In the genomic region with DNA sequence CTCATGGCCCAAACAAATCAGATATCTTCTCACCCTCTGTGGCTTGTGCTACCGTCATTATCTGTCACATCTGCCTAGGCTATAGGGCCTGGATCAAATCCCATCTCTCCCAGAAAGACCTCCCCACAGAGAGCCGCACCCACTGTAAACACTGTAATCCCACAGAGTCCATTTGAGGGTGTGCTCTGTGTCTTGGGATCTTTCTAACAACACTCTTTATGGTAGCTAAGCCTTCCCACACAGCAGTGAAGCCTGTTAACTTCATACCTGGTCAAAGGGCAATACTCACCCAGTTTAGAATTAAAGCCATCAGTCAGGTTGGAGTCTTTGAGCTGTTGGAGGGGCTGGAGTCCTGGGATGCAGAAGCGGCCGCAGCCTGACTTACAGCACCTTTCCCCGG, we compare ENCODE assay signal across 31 mouse cellular contexts. TPM values are rescaled to one million over a fixed set of nuclear protein-coding genes. Genes with fewer than 3 reads are reported as not detected.
DNase-seq lines count a peak whose midpoint lies in the region; ATAC-seq and TF ChIP-seq lines count a peak whose summit lies in the region.
"Had no signal": no experiment of that assay in that cellular context is flagged by ENCODE, and none has a peak within 500 bp of the region (broad histone marks: within the 10 kb centered on the region; RNA-seq: fewer than 3 reads in every experiment).

No protein-coding gene starts in this region.

- no peaks in the 10 kb centered on the region for H3K9me3 ChIP-seq in MEL (replicated peaks; ENCODE audit: insufficient read depth, low read length)
- no peaks in the 10 kb centered on the region for H3K9me3 ChIP-seq in intestine, embryonic 14.5 days (ENCODE audit: control insufficient read depth, low read length)
- no peaks in the 10 kb centered on the region for H3K9me3 ChIP-seq in intestine, postnatal 0 days (ENCODE audit: control insufficient read depth)
- no peaks in the 10 kb centered on the region for H3K9me3 ChIP-seq in stomach, postnatal 0 days (ENCODE audit: control insufficient read depth, low read length)
- H3K9me3 ChIP-seq: heart, embryonic 10.5 days; heart, embryonic 13.5 days; hindbrain, embryonic 12.5 days; hindbrain, embryonic 15.5 days had no signal

- 38% methylated on average over 5 of the region's 5 CpGs for WGBS in intestine, embryonic 14.5 days
- 29% methylated on average over 5 of the region's 5 CpGs for WGBS in intestine, postnatal 0 days
- WGBS in stomach, postnatal 0 days = 44% methylated on average over 5 of the region's 5 CpGs

- H3K4me1 ChIP-seq in MEL (ENCODE audit: control insufficient read depth in 1 of 2, insufficient read depth in 2 of 2, low read length in 2 of 2) = 0 out of 4 replicates have a peak, but pooled peaks cover 0 to 2% of the 10 kb centered on the region in 2 experiments
- H3K4me1 ChIP-seq in intestine, embryonic 14.5 days (replicated peaks; ENCODE audit: control insufficient read depth, insufficient read depth, low read length) = peaks cover 10% of the 10 kb centered on the region
- peaks cover 4% of the 10 kb centered on the region for H3K4me1 ChIP-seq in intestine, postnatal 0 days (replicated peaks; ENCODE audit: control insufficient read depth, insufficient read depth, low read length)
- H3K4me1 ChIP-seq in stomach, postnatal 0 days (replicated peaks; ENCODE audit: control insufficient read depth, insufficient read depth) = no peaks in the 10 kb centered on the region
- H3K4me1 ChIP-seq: heart, embryonic 10.5 days; heart, embryonic 13.5 days; hindbrain, embryonic 12.5 days; hindbrain, embryonic 15.5 days had no signal

- no peak for TF ChIP-seq POLR2A in MEL (IDR thresholded peaks at IDR 0.05; ENCODE audit: control insufficient read depth in 1 of 2, insufficient read depth in 1 of 2, low read depth in 1 of 2, low read length in 2 of 2, poor library complexity in 1 of 2)

- no peaks in the 10 kb centered on the region for H3K79me2 ChIP-seq in MEL (ENCODE audit: control insufficient read depth, insufficient read depth, low read length, poor library complexity)

- H3K4me3 ChIP-seq in MEL (ENCODE audit: control insufficient read depth in 1 of 2, insufficient read depth in 1 of 2, low read depth in 2 of 2, low read length in 2 of 2) = no peak overlapping the region
- H3K4me3 ChIP-seq in intestine, embryonic 14.5 days (ENCODE audit: low read depth, low read length) = no peak overlapping the region
- H3K4me3 ChIP-seq in intestine, postnatal 0 days (ENCODE audit: low read depth, low read length) = no peak overlapping the region
- no peak overlapping the region for H3K4me3 ChIP-seq in stomach, postnatal 0 days (ENCODE audit: low read depth, low read length)
- H3K4me3 ChIP-seq: heart, adult 2 months; heart, embryonic 10.5 days; heart, embryonic 13.5 days; hindbrain, embryonic 12.5 days; hindbrain, embryonic 15.5 days had no signal

- H3K4me2 ChIP-seq in intestine, embryonic 14.5 days (ENCODE audit: low read length) = no peak overlapping the region
- no peak overlapping the region for H3K4me2 ChIP-seq in intestine, postnatal 0 days (replicated peaks; ENCODE audit: low read depth)
- no peak overlapping the region for H3K4me2 ChIP-seq in stomach, postnatal 0 days (replicated peaks; ENCODE audit: low read depth)
- H3K4me2 ChIP-seq: heart, embryonic 13.5 days; hindbrain, embryonic 12.5 days; hindbrain, embryonic 15.5 days had no signal

- peak; percentile 60; the same call in 1 of the 2 replicates for ATAC-seq in intestine, embryonic 14.5 days (replicated peaks; ENCODE audit: low FRiP score, low TSS enrichment, low read depth)
- peak; percentile 77 for ATAC-seq in intestine, postnatal 0 days
- ATAC-seq in stomach, postnatal 0 days (ENCODE audit: low FRiP score, low TSS enrichment) = peak; percentile 37; the same call in 1 of the 2 replicates
- ATAC-seq: activated CD4-positive, CD25-positive, alpha-beta regulatory T cell, adult 4 months; CD4-positive, CD25-positive, alpha-beta regulatory T cell, adult 4 months; forebrain, embryonic 14.5 days; forebrain, postnatal 0 days had no signal

- intact Hi-C loops in heart, postnatal 14 days (cut with DNase I) = no loop called here

- H3K36me3 ChIP-seq in MEL (ENCODE audit: control insufficient read depth in 1 of 2, insufficient read depth in 2 of 2, low read length in 2 of 2) = no peaks in the 10 kb centered on the region
- no peaks in the 10 kb centered on the region for H3K36me3 ChIP-seq in intestine, embryonic 14.5 days (ENCODE audit: control insufficient read depth, insufficient read depth, low read length)
- no peaks in the 10 kb centered on the region for H3K36me3 ChIP-seq in intestine, postnatal 0 days (ENCODE audit: control insufficient read depth, insufficient read depth)
- no peaks in the 10 kb centered on the region for H3K36me3 ChIP-seq in stomach, postnatal 0 days (ENCODE audit: control insufficient read depth, insufficient read depth, low read length)
- H3K36me3 ChIP-seq: heart, embryonic 10.5 days; heart, embryonic 13.5 days; hindbrain, embryonic 12.5 days; hindbrain, embryonic 15.5 days had no signal

- TF ChIP-seq RAD21 in MEL (IDR thresholded peaks at IDR 0.05; ENCODE audit: low read depth, low read length) = no peak

- TF ChIP-seq CTCF in MEL (IDR thresholded peaks at IDR 0.05 in 2 of 3, conservative IDR thresholded peaks at IDR 0.05 in 1 of 3; ENCODE audit: control insufficient read depth in 1 of 3, insufficient read depth in 1 of 3, low read depth in 2 of 3, low read length in 3 of 3, poor library complexity in 1 of 3, severe bottlenecking in 1 of 3) = no peak
- no peak for TF ChIP-seq CTCF in intestine, postnatal 0 days (IDR thresholded peaks at IDR 0.05; ENCODE audit: low read depth)
- TF ChIP-seq CTCF in stomach, postnatal 0 days (IDR thresholded peaks at IDR 0.05; ENCODE audit: low read depth) = no peak

- peaks cover 1 to 11% of the 10 kb centered on the region in 2 experiments; a peak in 2 of 4 replicates for H3K27me3 ChIP-seq in MEL (ENCODE audit: control insufficient read depth in 1 of 2, insufficient read depth in 2 of 2, low read length in 2 of 2)
- H3K27me3 ChIP-seq in intestine, embryonic 14.5 days (replicated peaks; ENCODE audit: control insufficient read depth, insufficient read depth, low read length) = no peaks in the 10 kb centered on the region
- H3K27me3 ChIP-seq in intestine, postnatal 0 days (replicated peaks; ENCODE audit: control insufficient read depth, insufficient read depth, low read length) = no peaks in the 10 kb centered on the region
- no peaks in the 10 kb centered on the region for H3K27me3 ChIP-seq in stomach, postnatal 0 days (ENCODE audit: control insufficient read depth, insufficient read depth, low read length)
- H3K27me3 ChIP-seq: hindbrain, embryonic 12.5 days; hindbrain, embryonic 15.5 days had no signal

- no peak for TF ChIP-seq EP300 in MEL (IDR thresholded peaks at IDR 0.05; ENCODE audit: low read depth in 1 of 2, low read length in 2 of 2)
- TF ChIP-seq EP300 in stomach, postnatal 0 days (optimal IDR thresholded peaks at IDR 0.05) = no peak

- DNase-seq in MEL (ENCODE audit: low read depth, low spot score) = no peak
- DNase-seq in intestine, embryonic 14.5 days (ENCODE audit: low spot score) = no peak
- no peak for DNase-seq in stomach, postnatal 0 days (ENCODE audit: low spot score)
- no peak for DNase-seq in heart, postnatal 14 days
- no peak for DNase-seq in gastrocnemius, adult 18-20 months (ENCODE audit: low spot score)
- DNase-seq: adrenal gland, adult 8-10 months; adrenal gland, postnatal 36 days; cerebellum, adult 18-20 months; cerebellum, adult 9-10 months; cerebellum, postnatal 14 days; forebrain, postnatal 0 days; gastrocnemius, postnatal 25 days; heart, adult 2 months had no signal

- H3K9ac ChIP-seq in MEL (ENCODE audit: control insufficient read depth, low read depth, low read length, poor library complexity, severe bottlenecking) = no peak overlapping the region
- H3K9ac ChIP-seq in intestine, embryonic 14.5 days (ENCODE audit: low read length) = no peak overlapping the region
- H3K9ac ChIP-seq in intestine, postnatal 0 days (ENCODE audit: low read depth, low read length) = no peak overlapping the region
- no peak overlapping the region for H3K9ac ChIP-seq in stomach, postnatal 0 days (ENCODE audit: low read length)
- H3K9ac ChIP-seq: forebrain, postnatal 0 days; heart, embryonic 13.5 days; hindbrain, embryonic 12.5 days; hindbrain, embryonic 15.5 days had no signal

- H3K27ac ChIP-seq in MEL (ENCODE audit: control insufficient read depth, low read depth, low read length) = no peak overlapping the region
- no peak overlapping the region for H3K27ac ChIP-seq in intestine, embryonic 14.5 days (ENCODE audit: low read depth)
- H3K27ac ChIP-seq in intestine, postnatal 0 days (ENCODE audit: low read depth, low read length) = no peak overlapping the region; the same call in 1 of the 2 replicates
- H3K27ac ChIP-seq in stomach, postnatal 0 days (replicated peaks) = no peak overlapping the region
- H3K27ac ChIP-seq: heart, adult 2 months; heart, embryonic 10.5 days; heart, embryonic 13.5 days; hindbrain, embryonic 12.5 days; hindbrain, embryonic 15.5 days had no signal

RNA-seq across cellular contexts. Expression of a gene that starts 14.0 kb away (rescaled TPM):
- 0.20 and 0.31 TPM in 2 replicates for total RNA-seq in MEL (2012; rRNA removed)
- under 1 TPM in 1 of 2 experiments, not detected in 1; 0.40 TPM for polyA plus RNA-seq in MEL (2012; ENCODE audit: insufficient read depth in 1 of 2, insufficient read length in 2 of 2, low read depth in 1 of 2, low replicate concordance in 2 of 2, missing spikeins in 1 of 2)
- 2.0 and 2.6 TPM in 2 replicates for polyA plus RNA-seq in intestine, embryonic 14.5 days (2014; fragmentation: Nextera tagmentation; extraction: Ambion mirVana)
- polyA plus RNA-seq in intestine, postnatal 0 days (2015; fragmentation: Nextera tagmentation; extraction: Ambion mirVana) = 0.85 and 0.95 TPM in 2 replicates
- 1.4 TPM in 2 replicates for polyA plus RNA-seq in stomach, postnatal 0 days (2015; fragmentation: Nextera tagmentation; extraction: Ambion mirVana)
- under 1 TPM; 0.22 to 0.33 TPM for total RNA-seq in heart, postnatal 14 days (2021)
- total RNA-seq in gastrocnemius, adult 18-20 months (2021) = not detected
- total RNA-seq: gastrocnemius, adult 8-10 months; gastrocnemius, postnatal 25 days; granulocyte monocyte progenitor cell, adult 5-6 weeks; heart, adult 2 months had no signal
- polyA plus RNA-seq: activated CD4-positive, CD25-positive, alpha-beta regulatory T cell, adult 4 months; CD4-positive, CD25-positive, alpha-beta regulatory T cell, adult 4 months had no signal

RNA-seq across cellular contexts. Expression of a gene that starts 14.1 kb away (rescaled TPM):
- total RNA-seq in MEL (2012; rRNA removed) = 20.6 and 20.9 TPM in 2 replicates
- 10 to 100 TPM in 1 of 2 experiments, not detected in 1; 59.9 TPM for polyA plus RNA-seq in MEL (2012; ENCODE audit: insufficient read depth in 1 of 2, insufficient read length in 2 of 2, low read depth in 1 of 2, low replicate concordance in 2 of 2, missing spikeins in 1 of 2)
- 66.4 and 67.0 TPM in 2 replicates for polyA plus RNA-seq in intestine, embryonic 14.5 days (2014; fragmentation: Nextera tagmentation; extraction: Ambion mirVana)
- polyA plus RNA-seq in intestine, postnatal 0 days (2015; fragmentation: Nextera tagmentation; extraction: Ambion mirVana) = 39.4 and 43.3 TPM in 2 replicates
- polyA plus RNA-seq in stomach, postnatal 0 days (2015; fragmentation: Nextera tagmentation; extraction: Ambion mirVana) = 38.0 and 39.1 TPM in 2 replicates
- 10 to 100 TPM; 29.4 to 30.2 TPM for total RNA-seq in heart, postnatal 14 days (2021)
- total RNA-seq in gastrocnemius, adult 18-20 months (2021) = 10 to 100 TPM; 15.7 to 20.7 TPM

RNA-seq across cellular contexts. Expression of a gene that starts 16.6 kb away (rescaled TPM):
- not detected in 2 replicates for total RNA-seq in MEL (2012; rRNA removed)
- polyA plus RNA-seq in MEL (2012; ENCODE audit: insufficient read depth in 1 of 2, insufficient read length in 2 of 2, low read depth in 1 of 2, low replicate concordance in 2 of 2, missing spikeins in 1 of 2) = not detected
- not detected in 2 replicates for polyA plus RNA-seq in intestine, embryonic 14.5 days (2014; fragmentation: Nextera tagmentation; extraction: Ambion mirVana)
- not detected in 2 replicates for polyA plus RNA-seq in intestine, postnatal 0 days (2015; fragmentation: Nextera tagmentation; extraction: Ambion mirVana)
- not detected in 2 replicates for polyA plus RNA-seq in stomach, postnatal 0 days (2015; fragmentation: Nextera tagmentation; extraction: Ambion mirVana)
- not detected for total RNA-seq in heart, postnatal 14 days (2021)
- total RNA-seq in gastrocnemius, adult 18-20 months (2021) = not detected
- total RNA-seq: adrenal gland, adult 8-10 months; adrenal gland, postnatal 36 days; forebrain, postnatal 0 days; gastrocnemius, adult 8-10 months; gastrocnemius, postnatal 25 days; granulocyte monocyte progenitor cell, adult 5-6 weeks; heart, adult 2 months; heart, postnatal 25 days; hematopoietic stem cell, adult 5-6 weeks had no signal
- polyA plus RNA-seq: activated CD4-positive, CD25-positive, alpha-beta regulatory T cell, adult 4 months; C2C12; CD4-positive, CD25-positive, alpha-beta regulatory T cell, adult 4 months; embryonic facial prominence, embryonic 11.5 days; embryonic facial prominence, embryonic 14.5 days; forebrain, embryonic 11.5 days; forebrain, embryonic 14.5 days; forebrain, postnatal 0 days; frontal cortex, adult 2 months; heart, adult 2 months; heart, embryonic 10.5 days; heart, embryonic 13.5 days; heart, embryonic 16.5 days; hindbrain, embryonic 12.5 days; hindbrain, embryonic 15.5 days had no signal

RNA-seq across cellular contexts. Expression of a gene that starts 33.4 kb away (rescaled TPM):
- total RNA-seq in MEL (2012; rRNA removed) = not detected in 2 replicates
- not detected for polyA plus RNA-seq in MEL (2012; ENCODE audit: insufficient read depth in 1 of 2, insufficient read length in 2 of 2, low read depth in 1 of 2, low replicate concordance in 2 of 2, missing spikeins in 1 of 2)
- polyA plus RNA-seq in intestine, embryonic 14.5 days (2014; fragmentation: Nextera tagmentation; extraction: Ambion mirVana) = not detected in 2 replicates
- not detected in 2 replicates for polyA plus RNA-seq in intestine, postnatal 0 days (2015; fragmentation: Nextera tagmentation; extraction: Ambion mirVana)
- not detected in 2 replicates for polyA plus RNA-seq in stomach, postnatal 0 days (2015; fragmentation: Nextera tagmentation; extraction: Ambion mirVana)
- total RNA-seq in heart, postnatal 14 days (2021) = not detected
- total RNA-seq in gastrocnemius, adult 18-20 months (2021) = not detected
- total RNA-seq: adrenal gland, adult 8-10 months; adrenal gland, postnatal 36 days; forebrain, postnatal 0 days; gastrocnemius, adult 8-10 months; gastrocnemius, postnatal 25 days; granulocyte monocyte progenitor cell, adult 5-6 weeks; heart, adult 2 months; heart, postnatal 25 days; hematopoietic stem cell, adult 5-6 weeks had no signal
- polyA plus RNA-seq: activated CD4-positive, CD25-positive, alpha-beta regulatory T cell, adult 4 months; C2C12; CD4-positive, CD25-positive, alpha-beta regulatory T cell, adult 4 months; embryonic facial prominence, embryonic 11.5 days; embryonic facial prominence, embryonic 14.5 days; forebrain, embryonic 11.5 days; forebrain, embryonic 14.5 days; forebrain, postnatal 0 days; frontal cortex, adult 2 months; heart, adult 2 months; heart, embryonic 10.5 days; heart, embryonic 13.5 days; heart, embryonic 16.5 days; hindbrain, embryonic 12.5 days; hindbrain, embryonic 15.5 days had no signal

RNA-seq across cellular contexts. Expression of a gene that starts 38.0 kb away (rescaled TPM):
- 170 and 177 TPM in 2 replicates for total RNA-seq in MEL (2012; rRNA removed)
- polyA plus RNA-seq in MEL (2012; ENCODE audit: insufficient read depth in 1 of 2, insufficient read length in 2 of 2, low read depth in 1 of 2, low replicate concordance in 2 of 2, missing spikeins in 1 of 2) = 100 to 1,000 TPM; 257 to 365 TPM
- 462 and 476 TPM in 2 replicates for polyA plus RNA-seq in intestine, embryonic 14.5 days (2014; fragmentation: Nextera tagmentation; extraction: Ambion mirVana)
- 118 and 121 TPM in 2 replicates for polyA plus RNA-seq in intestine, postnatal 0 days (2015; fragmentation: Nextera tagmentation; extraction: Ambion mirVana)
- polyA plus RNA-seq in stomach, postnatal 0 days (2015; fragmentation: Nextera tagmentation; extraction: Ambion mirVana) = 74.1 and 104 TPM in 2 replicates
- 10 to 100 TPM; 10.8 to 19.5 TPM for total RNA-seq in heart, postnatal 14 days (2021)
- total RNA-seq in gastrocnemius, adult 18-20 months (2021) = under 1 TPM; 0.41 to 0.50 TPM
